Mouse (Mus musculus) frontal cortex, postnatal 36 days (tissue): ENCODE results near the gene Rpl37.

ENCODE experiments used
- DNase-seq, 2 experiments: peaks; one replicate each; pipeline ENCODE4 v3.0.0; 2022; ENCODE audit warnings: low spot score in 2 of 2

Rpl37 gene

GRCm38 (mm10) chr15:5116270-5117030, at the start of gene Rpl37:
Rpl37 (plus strand) TSS chr15:5116645.
- peak; percentile 99 for DNase-seq

GRCm38 (mm10) chr15:5068801-5069518, 47.5 kb upstream of the Rpl37 start:
- peak; percentile 54 to 82 for DNase-seq

- DNase-seq, result no peak
These were observed 35.2 kb upstream of the Rpl37 start for GRCm38 (mm10) chr15:5081235-5081634.

GRCm38 (mm10) chr15:5086162-5086561, 30.3 kb upstream of the Rpl37 start:
- DNase-seq, result no peak

GRCm38 (mm10) chr15:5088850-5089608, 27.4 kb upstream of the Rpl37 start:
- DNase-seq, result no peak

GRCm38 (mm10) chr15:5090131-5090530, 26.3 kb upstream of the Rpl37 start:
- DNase-seq, result no peak

- no peak for DNase-seq
These were observed 20.7 kb upstream of the Rpl37 start for GRCm38 (mm10) chr15:5095534-5096301.

GRCm38 (mm10) chr15:5097376-5097775, 19.1 kb upstream of the Rpl37 start:
- no peak for DNase-seq

GRCm38 (mm10) chr15:5102312-5102711, 14.1 kb upstream of the Rpl37 start:
- DNase-seq, result no peak

GRCm38 (mm10) chr15:5105891-5106290, 10.6 kb upstream of the Rpl37 start:
- no peak for DNase-seq

GRCm38 (mm10) chr15:5106293-5106692, 10.2 kb upstream of the Rpl37 start:
- DNase-seq, result no peak

GRCm38 (mm10) chr15:5107686-5108654, 8.5 kb upstream of the Rpl37 start, which contains the start of gene Card6:
Card6 (minus strand) TSS chr15:5108539.
- no peak for DNase-seq

- no peak for DNase-seq
These were observed 7.8 kb upstream of the Rpl37 start for GRCm38 (mm10) chr15:5108655-5109040.

- DNase-seq, result no peak
These were observed 3.8 kb upstream of the Rpl37 start for GRCm38 (mm10) chr15:5112651-5113050.

GRCm38 (mm10) chr15:5115173-5115572, 1.3 kb upstream of the Rpl37 start:
- no peak for DNase-seq

- no peak for DNase-seq
These were observed 671 bp downstream of the Rpl37 start for GRCm38 (mm10) chr15:5117031-5117601.

GRCm38 (mm10) chr15:5118626-5119025, 2.2 kb downstream of the Rpl37 start:
- DNase-seq, result no peak

- DNase-seq, result no peak
These were observed 2.7 kb downstream of the Rpl37 start for GRCm38 (mm10) chr15:5119192-5119591.

- no peak for DNase-seq
These were observed 3.3 kb downstream of the Rpl37 start for GRCm38 (mm10) chr15:5119707-5120106.
